Mouse (Mus musculus) myocyte (in vitro differentiated cells): Measurements from ENCODE around the gene Sv2c. TPM values are rescaled to one million over a fixed set of nuclear protein-coding genes. Genes with fewer than 3 reads are reported as not detected.

Experiments used
- H3K27me3 ChIP-seq: one replicate; pipeline ENCODE4 v1.6.1; 2011; ENCODE audit not compliant: control insufficient read depth, insufficient read depth, insufficient read length
- H3K36me3 ChIP-seq: one replicate; pipeline ENCODE4 v1.6.1; 2011; ENCODE audit not compliant: control insufficient read depth, insufficient read depth
- H3K4me2 ChIP-seq: one replicate; pipeline ENCODE4 v1.6.1; 2011; ENCODE audit warnings: low read depth, control low read depth
- H3K4me3 ChIP-seq: one replicate; pipeline ENCODE4 v1.5.1; 2011; ENCODE audit warnings: mild to moderate bottlenecking, control low read depth, moderate library complexity
- H3K79me2 ChIP-seq: one replicate; pipeline ENCODE4 v1.6.1; 2011; ENCODE audit not compliant: control insufficient read depth, insufficient read depth
- H3ac ChIP-seq: one replicate; pipeline ENCODE4 v1.6.1; 2011; ENCODE audit not compliant: control insufficient read depth, insufficient read length
- CEBPB ChIP-seq: IDR thresholded peaks from 2 replicates; pipeline ENCODE4 v1.6.1; 2011; ENCODE audit warnings: mild to moderate bottlenecking, moderate library complexity; ENCODE audit not compliant: poor library complexity, insufficient read depth, severe bottlenecking
- E2F4 ChIP-seq: IDR thresholded peaks from one replicate; pipeline ENCODE4 v1.6.1; 2011; ENCODE audit warnings: mild to moderate bottlenecking, control low read depth, moderate library complexity; ENCODE audit not compliant: insufficient read depth
- MAX ChIP-seq: IDR thresholded peaks from one replicate; pipeline ENCODE4 v1.6.1; 2011; ENCODE audit warnings: low read depth, mild to moderate bottlenecking, control low read depth
- MYOD1 ChIP-seq, 3 experiments: IDR thresholded peaks; one replicate each; pipeline ENCODE4 v1.6.1; 2011; ENCODE audit warnings: control low read depth in 2 of 3, low read depth in 2 of 3, mild to moderate bottlenecking in 2 of 3, moderate library complexity in 1 of 3; ENCODE audit not compliant: insufficient read length in 2 of 3, control insufficient read depth in 1 of 3
- MYOG ChIP-seq, 3 experiments: IDR thresholded peaks; one replicate each; pipeline ENCODE4 v1.6.1; 2011; ENCODE audit warnings: control low read depth in 2 of 3, low read depth in 2 of 3, mild to moderate bottlenecking in 2 of 3; ENCODE audit not compliant: insufficient read length in 2 of 3, control insufficient read depth in 1 of 3, insufficient read depth in 1 of 3
- POLR2A ChIP-seq: IDR thresholded peaks from one replicate; pipeline ENCODE4 v1.6.1; 2011; ENCODE audit warnings: low read depth, mild to moderate bottlenecking, control low read depth, moderate library complexity; ENCODE audit not compliant: insufficient read length
- POLR2AphosphoS2 ChIP-seq: IDR thresholded peaks from one replicate; pipeline ENCODE4 v1.6.1; 2011; ENCODE audit warnings: low read depth, control low read depth; ENCODE audit not compliant: insufficient read length
- REST ChIP-seq: IDR thresholded peaks from one replicate; pipeline ENCODE4 v1.6.1; 2011; ENCODE audit warnings: mild to moderate bottlenecking, control low read depth, moderate library complexity; ENCODE audit not compliant: insufficient read depth, insufficient read length
- SRF ChIP-seq: IDR thresholded peaks from one replicate; pipeline ENCODE4 v1.6.1; 2011; ENCODE audit warnings: low read depth; ENCODE audit not compliant: control insufficient read depth, insufficient read length
- TCF12 ChIP-seq: IDR thresholded peaks from one replicate; pipeline ENCODE4 v1.6.1; 2011; ENCODE audit warnings: mild to moderate bottlenecking, control low read depth; ENCODE audit not compliant: poor library complexity, insufficient read depth, severe bottlenecking
- TCF3 ChIP-seq: IDR thresholded peaks from one replicate; pipeline ENCODE4 v1.6.1; 2011; ENCODE audit warnings: low read depth, control low read depth; ENCODE audit not compliant: insufficient read length
- USF1 ChIP-seq: IDR thresholded peaks from one replicate; pipeline ENCODE4 v1.6.1; 2011; ENCODE audit warnings: low read depth, mild to moderate bottlenecking, control low read depth, moderate library complexity
- polyA plus RNA-seq: library from polyadenylated mRNA; unstranded; fragments of >200 nt; fragmentation: generic; extraction: Trizol; gene quantifications from one replicate; pipeline ENCODE4 v1.2.1, GENCODE M21; 2012; ENCODE audit warnings: missing spikeins

Gene Sv2c
- polyA plus RNA-seq, 1 experiment, result not detected

GRCm38 (mm10) chr13:96073555-96073954, 58.8 kb downstream of the Sv2c start:
- TF ChIP-seq MYOG (IDR thresholded peaks at IDR 0.05; ENCODE audit: control insufficient read depth in 1 of 3, insufficient read depth in 1 of 3, insufficient read length in 2 of 3, low read depth in 2 of 3) (no peak), USF1 (no peak), TCF3 (no peak)
- Histone ChIP-seq H3K4me2 (no peak overlapping the region), H3ac (no peak overlapping the region), H3K36me3 (no peaks in the 10 kb centered on the region), H3K79me2 (no peaks in the 10 kb centered on the region), H3K27me3 (no peaks in the 10 kb centered on the region), H3K4me3 (no peak overlapping the region)

DNA sequence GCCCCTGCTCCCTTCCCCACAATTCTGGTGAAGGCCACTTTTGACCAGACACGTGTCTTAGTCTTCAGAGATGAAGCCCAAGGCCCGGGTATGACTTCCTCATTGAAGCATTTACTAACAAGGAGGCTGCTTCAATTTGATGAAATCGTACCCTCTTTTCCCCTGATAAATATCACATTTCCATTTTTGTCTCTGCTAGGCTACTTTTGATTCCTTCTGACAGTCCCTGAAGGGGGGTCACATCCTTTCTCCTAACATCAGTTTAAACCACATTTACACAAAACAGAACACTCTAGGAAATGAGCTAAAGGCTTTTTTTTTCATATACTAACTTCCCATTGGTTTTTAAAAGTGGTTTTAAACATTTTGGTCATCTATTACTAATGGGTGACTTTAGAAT, 79.6 kb downstream of the Sv2c start:
- TF ChIP-seq MYOD1 (IDR thresholded peaks at IDR 0.05; ENCODE audit: control insufficient read depth in 1 of 3, insufficient read length in 2 of 3, low read depth in 2 of 3) (no peak), MYOG (IDR thresholded peaks at IDR 0.05; ENCODE audit: control insufficient read depth in 1 of 3, insufficient read depth in 1 of 3, insufficient read length in 2 of 3, low read depth in 2 of 3) (no peak), POLR2AphosphoS2 (no peak), MAX (no peak), POLR2A (no peak), USF1 (no peak), CEBPB (no peak), REST (no peak), SRF (no peak), TCF12 (no peak), TCF3 (no peak), E2F4 (no peak)
- Histone ChIP-seq H3K36me3 (no peaks in the 10 kb centered on the region), H3ac (no peak overlapping the region), H3K27me3 (peaks cover 5% of the 10 kb centered on the region), H3K4me3 (no peak overlapping the region), H3K79me2 (no peaks in the 10 kb centered on the region), H3K4me2 (no peak overlapping the region)

GRCm38 (mm10) chr13:96045396-96045795, 87.0 kb downstream of the Sv2c start:
- Histone ChIP-seq H3K4me3 (no peak overlapping the region), H3K27me3 (no peaks in the 10 kb centered on the region)

DNA sequence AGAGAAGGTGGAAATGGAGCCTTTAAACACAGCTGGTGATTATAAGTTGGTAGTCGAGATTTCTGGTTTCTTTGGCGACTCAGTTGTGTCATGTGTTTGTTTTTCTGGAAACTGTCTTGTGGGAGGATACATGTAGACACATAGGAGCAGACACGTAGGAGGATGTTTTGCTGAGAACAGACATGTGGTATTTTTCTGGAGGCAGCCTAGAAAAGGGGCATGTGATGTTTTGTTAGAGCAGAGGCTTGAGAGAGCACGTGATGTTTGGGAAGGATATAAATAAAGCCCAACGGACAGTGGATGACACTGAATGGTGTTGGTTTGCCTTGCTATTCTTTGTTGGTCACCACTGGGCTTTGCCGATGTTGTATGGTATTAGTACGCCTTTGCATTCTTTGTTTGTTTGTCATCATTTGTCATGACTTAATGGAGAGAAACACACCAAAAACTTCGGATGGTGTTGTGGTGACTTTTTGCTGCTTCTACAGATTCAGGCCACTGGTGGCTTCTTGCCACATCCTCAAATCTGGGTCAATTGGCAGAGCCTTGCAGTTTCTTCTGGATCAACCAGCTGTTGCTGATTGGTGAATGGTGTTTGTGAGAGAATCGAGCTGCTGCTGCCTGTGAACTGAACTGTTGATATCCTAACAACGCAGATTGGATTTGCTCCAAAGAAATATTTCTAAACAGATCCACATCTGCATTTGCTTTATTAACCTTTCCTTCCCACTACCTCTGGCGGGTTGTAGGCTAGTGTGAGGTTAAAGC, 91.9 kb downstream of the Sv2c start:
- Histone ChIP-seq H3K4me3 (no peak overlapping the region), H3K27me3 (peaks cover 5% of the 10 kb centered on the region), H3K4me2 (no peak overlapping the region), H3K36me3 (no peaks in the 10 kb centered on the region), H3ac (no peak overlapping the region), H3K79me2 (no peaks in the 10 kb centered on the region)
- TF ChIP-seq USF1, result no peak
- no peak for TF ChIP-seq REST

More at GRCm38 (mm10) chr13:96045396-96045795, 87.0 kb downstream of the Sv2c start:
- Histone ChIP-seq H3ac (no peak overlapping the region), H3K36me3 (no peaks in the 10 kb centered on the region), H3K4me2 (no peak overlapping the region), H3K79me2 (no peaks in the 10 kb centered on the region)
- TF ChIP-seq TCF3 (no peak), SRF (no peak), POLR2A (no peak), TCF12 (no peak), MYOG (IDR thresholded peaks at IDR 0.05; ENCODE audit: control insufficient read depth in 1 of 3, insufficient read depth in 1 of 3, insufficient read length in 2 of 3, low read depth in 2 of 3) (no peak)

DNA sequence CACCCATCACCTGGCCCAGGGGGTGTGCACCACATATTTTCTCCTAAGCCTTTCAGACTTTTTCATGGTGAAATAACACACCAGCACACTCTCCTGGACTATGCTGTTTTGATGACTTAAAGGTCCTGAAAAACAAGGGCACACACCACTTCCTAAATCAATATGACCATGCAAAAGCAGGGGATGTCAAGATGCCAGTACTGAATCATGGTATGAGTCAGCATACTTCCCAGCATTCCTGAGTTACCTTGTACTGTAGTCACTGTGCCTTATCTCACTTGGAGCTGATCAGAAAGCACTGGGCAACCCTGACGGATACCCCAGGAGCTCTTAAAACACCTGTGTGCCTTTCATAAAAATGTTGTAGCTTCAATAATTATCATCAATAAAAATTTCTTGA, 92.8 kb downstream of the Sv2c start:
- Histone ChIP-seq H3K36me3 (no peaks in the 10 kb centered on the region), H3ac (no peak overlapping the region), H3K4me3 (no peak overlapping the region), H3K4me2 (no peak overlapping the region), H3K27me3 (peaks cover 5% of the 10 kb centered on the region), H3K79me2 (no peaks in the 10 kb centered on the region)
- no peak for TF ChIP-seq TCF12
- TF ChIP-seq USF1, result no peak
- TF ChIP-seq TCF3, result no peak
- no peak for TF ChIP-seq MAX
- TF ChIP-seq SRF, result no peak
- no peak for TF ChIP-seq REST
- TF ChIP-seq POLR2A, result no peak
- no peak for TF ChIP-seq MYOD1 (IDR thresholded peaks at IDR 0.05; ENCODE audit: control insufficient read depth in 1 of 3, insufficient read length in 2 of 3, low read depth in 2 of 3)
- TF ChIP-seq CEBPB, result no peak
- TF ChIP-seq POLR2AphosphoS2, result no peak
- no peak for TF ChIP-seq E2F4
- no peak for TF ChIP-seq MYOG (IDR thresholded peaks at IDR 0.05; ENCODE audit: control insufficient read depth in 1 of 3, insufficient read depth in 1 of 3, insufficient read length in 2 of 3, low read depth in 2 of 3)
